Mouse (Mus musculus): ENCODE data around the gene Trio.

Gene Trio

DNA sequence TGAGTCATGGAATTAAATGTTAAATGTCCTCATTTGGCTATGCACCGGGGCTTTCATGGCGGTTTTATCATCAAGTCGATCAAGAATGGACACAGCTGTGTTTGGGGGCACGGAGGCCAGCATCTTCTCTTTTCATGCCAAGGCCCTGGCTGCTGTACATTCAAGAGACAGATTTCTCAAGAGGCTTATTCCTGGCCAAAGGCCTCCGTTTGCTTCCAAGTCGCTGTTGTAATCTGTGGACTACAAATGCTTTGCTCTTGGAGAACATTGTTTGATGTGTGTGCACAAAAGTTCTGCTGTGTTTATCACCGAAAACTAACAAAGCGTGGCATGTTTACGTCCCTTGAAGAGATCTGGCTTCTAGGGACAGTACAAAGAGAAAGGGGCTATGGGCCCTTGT lies 314.9 kb downstream of the Trio start:
- no peak for DNase-seq (ENCODE audit: low spot score)

- DNase-seq (ENCODE audit: low spot score): no peak
These were observed 316.6 kb downstream of the Trio start for GRCm38 (mm10) chr15:27708968-27709612.

DNA sequence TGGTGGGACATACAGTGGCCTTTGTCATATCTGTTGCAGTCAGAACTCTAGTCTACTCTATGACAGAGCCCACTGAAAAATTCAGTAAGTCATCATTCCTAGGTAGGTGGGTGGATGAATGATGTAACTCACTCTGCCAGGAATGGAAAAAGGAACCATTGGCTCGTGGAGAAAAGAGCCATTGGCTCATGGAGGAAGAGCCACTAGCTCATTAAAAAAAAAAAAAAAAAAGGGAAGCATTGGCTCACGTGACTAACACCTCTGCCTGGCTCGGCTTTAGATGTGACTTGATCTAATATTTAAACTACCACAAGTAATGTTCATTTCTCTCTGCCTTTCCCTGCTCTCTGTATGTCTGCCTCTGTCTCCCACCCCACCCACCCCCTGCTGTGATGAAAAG lies 317.1 kb downstream of the Trio start:
- no peak for DNase-seq (ENCODE audit: low spot score)

- DNase-seq (ENCODE audit: low spot score): no peak
These were observed 322.7 kb downstream of the Trio start for GRCm38 (mm10) chr15:27702972-27703313.

DNA sequence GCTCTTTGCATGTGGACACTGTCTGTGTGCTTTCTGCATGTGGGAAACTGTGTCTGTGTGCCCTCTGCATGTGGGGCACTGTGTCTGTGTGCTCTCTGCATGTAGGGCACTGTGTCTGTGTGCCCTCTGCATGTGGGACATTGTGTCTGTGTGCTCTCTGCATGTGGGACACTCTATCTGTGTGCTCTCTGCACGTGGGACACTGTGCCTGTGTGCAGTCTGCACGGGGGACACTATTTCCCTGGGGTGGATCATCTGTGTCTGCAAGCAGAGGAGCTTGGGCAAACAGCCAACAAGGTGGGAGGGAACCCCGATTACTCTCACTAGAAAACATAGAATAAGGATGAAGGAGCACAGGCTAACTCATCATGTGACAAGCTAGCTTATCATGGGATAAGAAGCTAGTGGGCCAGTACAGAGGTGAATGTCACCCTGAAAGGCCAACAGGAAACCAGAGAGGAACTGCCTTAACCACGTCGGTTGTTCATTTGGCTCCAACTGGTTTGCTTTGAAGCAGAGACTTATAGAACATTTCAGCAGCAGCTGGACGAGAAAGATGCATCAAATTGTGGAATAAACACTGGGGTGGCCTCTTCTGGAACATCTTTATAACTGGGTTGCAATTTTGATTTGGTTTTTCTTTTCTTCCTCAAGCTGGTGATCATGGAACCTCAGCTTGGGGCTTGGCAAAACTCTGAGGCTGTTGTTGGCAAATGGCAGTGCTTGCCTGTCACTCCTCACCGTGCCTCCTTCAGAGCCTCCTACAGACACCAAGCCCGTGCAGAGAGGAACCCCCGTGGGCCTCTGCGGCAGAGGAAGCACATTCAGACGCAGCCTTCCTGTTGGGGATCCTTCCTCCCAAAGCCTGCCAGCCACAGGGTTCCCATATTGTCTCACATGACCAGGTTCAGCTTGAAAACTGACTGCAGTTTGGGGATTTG lies 323.3 kb downstream of the Trio start:
- no peak for DNase-seq (ENCODE audit: low spot score)

- DNase-seq (ENCODE audit: low spot score): no peak
These were observed 328.0 kb downstream of the Trio start for GRCm38 (mm10) chr15:27697632-27698031.

GRCm38 (mm10) chr15:27693235-27693634 lies 332.4 kb downstream of the Trio start:
- no peak for DNase-seq (ENCODE audit: low spot score)

DNA sequence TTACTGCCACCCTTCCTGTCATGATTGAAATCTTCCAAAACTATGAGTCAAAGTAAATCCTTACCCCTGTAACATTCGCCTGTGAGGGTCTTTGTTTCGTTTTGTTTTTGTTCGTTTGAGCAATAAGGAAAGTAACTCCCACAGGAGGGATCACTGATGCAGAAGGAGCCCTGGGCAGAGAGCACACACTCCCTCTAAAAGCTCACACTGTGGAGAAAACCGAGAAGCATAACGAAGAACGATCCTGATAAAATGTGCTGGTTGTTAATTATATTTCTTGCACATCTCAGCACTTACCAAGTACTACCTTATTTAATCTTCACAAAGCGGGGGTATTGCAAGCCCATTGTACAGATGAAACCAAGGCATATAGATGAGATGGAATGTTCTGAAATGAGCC lies 333.5 kb downstream of the Trio start:
- DNase-seq (ENCODE audit: low spot score): no peak

DNA sequence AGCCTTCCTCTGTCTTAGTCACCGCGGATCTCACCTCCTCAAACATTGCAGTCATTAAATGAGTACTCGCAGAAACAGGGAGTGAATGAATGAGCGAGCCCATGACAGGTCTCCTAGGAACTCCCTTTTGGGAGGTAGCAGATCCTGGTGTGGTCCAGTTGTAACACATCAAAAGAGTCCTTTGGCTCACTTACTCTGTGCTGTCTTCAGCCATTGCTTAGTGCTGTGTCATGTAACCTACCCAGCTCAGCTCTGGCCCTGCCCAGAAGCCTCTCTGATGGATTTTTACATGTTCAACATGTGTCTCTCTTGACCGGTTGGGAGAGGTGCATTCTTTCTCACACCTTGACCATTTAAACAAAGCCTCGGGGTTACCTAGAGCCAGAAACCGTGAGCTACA lies 334.4 kb downstream of the Trio start:
- no peak for DNase-seq (ENCODE audit: low spot score)

- no peak for DNase-seq (ENCODE audit: low spot score)
These were observed 337.5 kb downstream of the Trio start for GRCm38 (mm10) chr15:27688041-27688651.

GRCm38 (mm10) chr15:27684813-27685212 lies 340.8 kb downstream of the Trio start:
- no peak for DNase-seq (ENCODE audit: low spot score)

- no peak for DNase-seq (ENCODE audit: low spot score)
These were observed 342.4 kb downstream of the Trio start for GRCm38 (mm10) chr15:27683206-27683605.

DNA sequence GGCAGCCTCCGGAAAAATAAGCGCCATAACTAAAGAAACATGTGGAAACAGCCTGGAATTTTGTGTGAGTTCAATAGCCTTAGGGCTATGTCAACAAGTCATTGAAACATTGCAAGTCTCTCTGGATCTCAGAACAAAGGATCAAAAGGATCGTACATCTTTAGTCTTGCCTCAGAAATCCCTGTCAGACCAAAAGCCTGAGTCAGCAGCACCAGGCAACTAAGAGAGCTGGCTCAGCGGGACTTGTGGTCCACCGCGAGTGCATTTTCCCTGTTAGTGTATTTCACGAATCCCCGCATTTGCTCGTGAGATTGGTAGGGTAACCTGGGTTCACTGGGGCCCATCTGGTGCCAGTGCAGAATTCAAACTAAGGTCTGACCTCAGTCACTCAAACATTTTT lies 343.0 kb downstream of the Trio start:
- no peak for DNase-seq (ENCODE audit: low spot score)

DNA sequence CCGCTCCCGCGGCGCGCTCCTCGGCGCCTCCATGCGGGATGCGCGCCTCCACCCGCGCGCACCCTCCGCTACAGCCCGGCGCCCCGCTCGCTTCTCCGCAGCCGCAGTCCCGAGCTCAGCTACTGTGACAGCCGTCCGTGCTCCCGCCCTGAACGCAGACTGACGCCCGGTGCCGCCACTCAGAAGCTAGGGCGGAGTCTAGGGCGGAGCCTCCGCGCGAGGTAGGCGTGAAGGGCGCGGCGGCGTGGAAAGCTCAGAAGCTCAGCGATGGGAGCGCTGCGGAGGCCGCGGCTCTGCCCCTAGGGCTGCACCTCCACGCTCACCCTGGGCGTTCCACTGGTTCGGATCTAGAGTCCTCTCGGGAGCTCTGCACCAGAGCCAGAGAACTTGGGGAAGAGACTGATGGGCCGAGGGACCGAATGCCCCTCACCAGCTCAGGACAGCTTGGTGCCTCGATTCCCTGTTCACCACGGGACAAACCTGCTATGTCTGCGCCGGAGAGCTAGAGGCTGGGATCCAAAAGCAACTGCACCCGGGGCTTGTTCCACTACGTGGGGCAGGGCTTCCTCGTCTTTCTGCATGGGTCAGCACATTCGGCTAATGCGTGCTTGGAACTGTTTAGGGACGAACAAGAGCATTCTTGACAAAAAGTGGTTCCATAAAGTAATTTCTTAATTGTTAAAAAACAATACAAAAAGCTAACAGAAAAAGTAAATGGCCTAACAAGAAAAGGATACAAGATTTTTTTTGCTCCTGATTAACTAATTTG lies 344.0 kb downstream of the Trio start, which contains the start of gene Otulinl:
Otulinl (minus strand) TSS at position 161 of the 769 bp plus-strand sequence.
- DNase-seq (ENCODE audit: low spot score): peak; percentile 95

- no peak for DNase-seq (ENCODE audit: low spot score)
These were observed 344.7 kb downstream of the Trio start for GRCm38 (mm10) chr15:27680997-27681396.
